Mouse (Mus musculus) left cerebral cortex, adult 11 months (tissue): ENCODE measurements at regions not wholly inside any gene's neighbourhood (a gene's known extent, or its start where the extent isn't known, plus 50 kb on each side); places are given as distances from the start of the nearest gene placed in this dataset.
A peak's percentile ranks its signal among the peaks of the same experiment; 100 is the strongest.

Source experiments
- DNase-seq: peaks from one replicate; pipeline ENCODE4 v3.0.0; 2022; ENCODE audit warnings: low spot score

- DNase-seq = no peak
These were observed 550.5 kb upstream of the Btbd3 start for GRCm38 (mm10) chr2:137705724-137706422.

DNA sequence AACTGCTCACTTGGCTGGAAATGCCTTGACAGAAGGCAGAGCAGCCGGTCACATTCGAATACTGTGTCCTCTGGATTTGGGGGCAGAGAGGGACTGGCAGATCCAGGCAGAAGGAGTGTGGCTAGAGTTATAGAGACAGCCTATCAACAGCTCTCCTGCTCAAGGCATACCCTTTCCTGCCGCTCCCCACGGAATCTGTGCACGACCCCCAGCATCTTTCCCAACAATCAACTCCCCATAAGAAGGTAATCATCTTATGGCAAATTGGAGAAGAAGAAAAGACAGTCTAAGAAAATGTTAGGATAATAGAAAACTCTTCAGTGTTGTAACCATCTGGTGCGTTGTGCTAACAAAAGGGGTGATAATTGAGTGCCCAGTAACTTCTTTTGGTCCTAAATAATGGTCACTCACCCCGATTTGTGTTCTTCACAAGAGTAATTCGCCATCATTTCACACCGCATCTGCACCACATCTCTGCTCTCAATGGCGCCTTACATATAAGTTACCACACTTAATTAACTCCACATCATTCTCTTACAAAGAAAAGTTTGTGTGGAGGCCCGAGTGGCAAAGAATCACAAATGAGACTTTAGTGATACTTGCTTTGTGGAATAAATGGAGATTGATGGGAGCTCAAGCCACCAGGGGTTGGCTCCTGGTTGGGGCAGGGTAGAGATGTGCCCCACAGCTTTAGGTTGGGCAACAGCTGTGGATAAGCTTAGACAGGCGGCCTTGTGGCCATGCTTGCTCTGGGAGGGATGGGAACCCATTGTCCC lies 551.2 kb upstream of the Btbd3 start:
- DNase-seq = no peak

DNA sequence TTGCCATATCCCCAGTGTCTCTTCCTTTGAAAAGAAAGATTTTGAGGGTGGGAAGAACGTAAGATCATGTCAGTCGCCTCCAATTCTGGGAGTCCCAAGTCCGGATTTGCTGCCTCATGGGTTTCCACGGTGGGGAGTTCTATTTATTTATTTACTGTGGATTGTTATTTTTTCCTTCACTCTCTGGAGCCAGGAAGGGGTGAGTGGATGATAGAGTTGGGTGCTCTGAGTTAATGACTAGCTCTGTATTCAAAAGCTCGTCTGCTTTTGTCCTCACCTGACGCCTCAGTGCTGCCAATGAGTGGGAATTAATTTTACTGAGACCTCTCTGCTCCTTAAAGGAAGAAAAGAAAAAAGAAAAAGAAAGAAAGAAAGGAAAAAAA lies 551.8 kb upstream of the Btbd3 start:
- DNase-seq = no peak

DNA sequence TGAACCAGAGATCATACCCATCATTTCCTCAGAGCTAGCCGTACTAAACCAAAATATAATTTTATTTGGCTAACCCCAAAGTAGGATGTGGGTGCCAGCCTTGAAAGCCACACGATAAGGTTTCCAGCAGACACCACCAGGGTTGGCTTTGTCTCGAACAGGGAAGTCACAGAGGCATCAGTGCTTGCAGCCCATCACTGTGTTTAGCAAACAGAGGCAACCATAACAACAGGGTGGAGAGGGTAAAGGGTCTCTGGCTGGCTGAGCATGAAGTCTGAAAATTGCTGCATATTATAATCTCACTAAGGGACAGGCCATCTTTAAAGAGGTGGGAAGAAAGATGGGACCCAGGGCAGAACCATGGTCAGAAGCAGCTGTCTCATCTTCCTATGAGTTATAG lies 552.3 kb upstream of the Btbd3 start:
- no peak for DNase-seq

- no peak for DNase-seq
These were observed 560.5 kb upstream of the Btbd3 start for GRCm38 (mm10) chr2:137695885-137696284.

- DNase-seq = no peak
These were observed 562.3 kb upstream of the Btbd3 start for GRCm38 (mm10) chr2:137694020-137694419.

GRCm38 (mm10) chr2:137687208-137687607 lies 569.2 kb upstream of the Btbd3 start:
- DNase-seq = no peak

GRCm38 (mm10) chr2:137686735-137687134 lies 569.6 kb upstream of the Btbd3 start:
- DNase-seq = no peak

DNA sequence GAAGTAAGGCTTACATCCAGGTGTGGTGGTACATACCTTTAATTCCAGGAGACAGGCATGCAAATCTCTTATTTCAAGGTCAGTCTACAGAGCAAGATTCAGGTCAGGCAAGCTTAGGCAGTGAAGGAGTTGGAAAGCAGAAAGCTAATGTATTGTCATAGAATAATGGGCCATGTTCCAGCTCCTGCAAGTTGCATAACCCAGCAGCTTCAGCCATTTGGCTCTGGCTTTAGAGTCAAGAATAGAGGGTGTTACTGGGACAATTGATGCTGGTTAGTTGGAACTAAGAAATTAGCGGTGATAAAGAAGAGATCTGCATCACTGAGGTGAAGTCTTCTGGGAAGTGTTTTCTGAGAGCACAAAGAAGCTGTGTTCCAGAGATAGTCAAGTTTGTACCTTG lies 565.3 kb upstream of the Jag1 start:
- DNase-seq = no peak

DNA sequence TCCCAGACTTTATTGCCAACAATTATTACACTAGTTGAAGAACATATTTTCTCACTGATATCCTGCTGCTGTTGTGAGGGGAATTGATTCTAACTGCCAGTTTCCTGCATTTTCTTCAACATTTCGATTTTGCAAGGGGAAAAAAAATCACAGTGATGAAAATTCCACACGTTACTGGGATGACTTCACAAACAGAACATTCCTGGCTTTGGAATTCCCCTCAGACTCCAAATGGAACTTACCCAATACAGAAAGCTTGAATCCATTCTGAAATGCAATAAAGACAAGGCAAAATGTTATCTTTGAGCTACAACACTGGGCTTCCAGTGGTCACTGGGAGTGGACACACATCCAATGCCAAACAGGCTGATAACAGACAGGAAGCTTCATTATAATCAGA lies 546.7 kb upstream of the Jag1 start:
- no peak for DNase-seq

GRCm38 (mm10) chr2:137662216-137662615 lies 545.8 kb upstream of the Jag1 start:
- no peak for DNase-seq

DNA sequence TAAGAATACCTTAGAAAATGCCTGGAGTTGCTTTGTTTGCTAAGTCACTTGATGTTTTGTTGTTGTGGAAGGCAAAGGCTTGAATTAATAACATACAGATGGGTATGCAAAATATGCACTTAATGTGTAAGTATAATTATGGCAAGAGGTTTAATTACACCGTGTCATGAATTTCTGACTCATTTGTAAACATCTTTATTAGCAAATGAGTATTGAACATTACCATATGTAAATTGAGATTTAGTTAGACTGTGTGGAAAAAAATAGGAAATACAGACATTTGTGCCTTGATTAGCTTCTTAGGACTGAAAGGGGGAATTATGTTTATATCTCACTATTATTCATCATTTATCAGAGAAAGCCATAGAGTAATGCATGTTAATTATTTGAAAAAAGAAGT lies 544.0 kb upstream of the Jag1 start:
- DNase-seq = no peak

DNA sequence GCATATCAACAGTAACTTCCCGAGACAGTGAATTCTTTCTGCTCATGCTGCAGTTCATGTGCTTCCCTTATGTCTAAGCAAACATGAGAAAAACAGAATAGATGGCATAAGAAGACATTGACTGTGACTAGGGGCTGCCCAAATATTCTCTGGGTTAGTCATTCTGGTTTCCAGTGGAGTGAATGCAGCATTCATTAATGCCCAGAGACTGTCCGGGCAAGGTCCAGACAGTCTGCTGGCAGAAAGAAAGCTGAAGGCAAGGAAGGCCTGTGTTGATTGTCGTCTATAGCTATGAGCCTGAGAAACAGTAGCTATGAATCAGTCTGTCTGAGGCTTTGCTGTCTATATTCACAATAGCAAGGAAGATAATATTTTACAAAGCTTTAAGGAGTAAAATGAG lies 537.9 kb upstream of the Jag1 start:
- DNase-seq = no peak

DNA sequence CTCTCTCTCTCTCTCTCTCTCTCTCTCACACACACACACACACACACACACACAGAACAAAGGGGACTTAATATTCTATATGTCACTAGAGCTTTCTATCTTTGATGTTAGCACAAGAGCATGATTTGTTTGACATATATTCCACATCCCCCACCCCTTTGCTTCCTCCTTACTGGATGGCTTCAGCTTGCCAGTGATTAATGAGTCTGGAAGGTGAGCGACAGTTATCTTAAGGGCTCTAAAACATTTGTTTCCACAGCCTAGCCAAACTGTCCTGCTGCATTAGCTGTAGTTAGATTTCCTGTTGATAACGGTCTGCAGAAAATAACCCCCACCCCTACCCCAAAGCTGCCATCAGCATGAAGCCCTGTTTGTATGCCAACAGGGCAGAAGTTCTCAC lies 527.7 kb upstream of the Jag1 start:
- no peak for DNase-seq

GRCm38 (mm10) chr2:137643269-137644055 lies 527.0 kb upstream of the Jag1 start:
- no peak for DNase-seq

DNA sequence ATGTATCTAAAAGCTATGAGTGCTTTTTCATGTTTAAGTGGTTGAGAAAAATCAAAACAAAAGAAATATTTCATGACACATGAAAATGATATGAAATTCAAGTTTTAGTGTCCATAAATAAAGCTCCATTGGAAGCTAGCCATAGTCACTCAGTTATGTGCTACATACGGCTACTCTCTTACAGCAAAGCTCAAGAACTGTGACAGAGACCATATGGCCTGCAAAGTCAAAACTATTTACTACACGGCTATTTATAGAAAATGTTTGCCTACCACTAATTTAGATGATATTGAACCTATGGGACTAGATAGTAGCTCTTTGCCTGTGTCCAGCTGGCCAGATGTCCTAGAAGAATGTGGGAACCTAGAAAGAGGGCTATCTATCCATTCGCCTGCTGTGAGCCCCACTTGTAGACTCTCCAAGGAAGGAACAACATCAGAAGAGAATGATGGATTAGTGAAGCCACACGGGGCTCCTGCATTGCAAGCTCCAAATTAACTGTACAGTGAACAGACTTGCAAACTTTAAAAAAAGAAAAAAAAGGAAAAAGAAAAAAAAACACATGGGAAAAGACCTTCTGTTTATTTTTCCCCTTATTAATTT lies 518.7 kb upstream of the Jag1 start:
- DNase-seq = no peak

- DNase-seq = peak; percentile 3
These were observed 500.2 kb upstream of the Jag1 start for GRCm38 (mm10) chr2:137616637-137617036.

GRCm38 (mm10) chr2:137613791-137614190 lies 497.3 kb upstream of the Jag1 start:
- no peak for DNase-seq

GRCm38 (mm10) chr2:137608506-137608905 lies 492.1 kb upstream of the Jag1 start:
- DNase-seq = no peak

GRCm38 (mm10) chr2:137598136-137598535 lies 481.7 kb upstream of the Jag1 start:
- DNase-seq = no peak

DNA sequence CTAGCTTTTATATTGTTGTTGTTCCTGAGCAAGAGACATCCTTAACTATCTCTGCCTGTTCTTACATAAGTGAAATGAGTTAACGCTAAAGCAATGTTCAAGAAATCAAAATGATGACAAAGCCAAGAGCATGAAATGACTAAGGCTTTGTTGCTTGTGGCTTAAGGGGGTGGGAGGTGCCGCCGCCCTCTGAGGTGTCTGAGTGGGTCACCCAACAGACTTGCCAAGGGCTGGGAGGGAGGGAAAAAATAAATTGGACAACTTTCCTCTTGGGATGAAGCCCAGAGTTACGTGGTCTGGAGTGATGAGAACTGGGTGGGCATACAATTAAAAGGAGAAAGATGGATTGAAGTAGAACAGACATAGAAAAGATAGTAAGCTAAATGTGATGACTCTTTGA lies 478.1 kb upstream of the Jag1 start:
- no peak for DNase-seq

DNA sequence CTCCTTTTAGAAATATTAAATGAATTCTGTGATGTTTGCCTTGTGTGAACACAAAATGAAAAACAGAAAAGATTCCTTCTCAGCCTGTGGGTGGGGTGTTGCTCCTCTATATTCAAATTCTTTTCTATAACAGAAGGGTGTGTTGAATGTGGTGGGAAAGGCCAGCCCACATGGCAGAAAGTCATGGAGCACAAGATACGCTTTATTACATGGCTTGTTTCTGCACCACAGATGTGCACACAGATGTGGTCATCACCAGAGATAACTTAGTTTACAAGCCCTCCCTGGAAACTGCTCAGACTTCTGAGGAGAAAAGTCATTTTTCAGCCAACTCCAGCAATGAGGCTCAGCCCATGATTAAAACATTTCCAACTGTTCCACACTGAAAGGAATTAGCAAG lies 475.1 kb upstream of the Jag1 start:
- DNase-seq = no peak

DNA sequence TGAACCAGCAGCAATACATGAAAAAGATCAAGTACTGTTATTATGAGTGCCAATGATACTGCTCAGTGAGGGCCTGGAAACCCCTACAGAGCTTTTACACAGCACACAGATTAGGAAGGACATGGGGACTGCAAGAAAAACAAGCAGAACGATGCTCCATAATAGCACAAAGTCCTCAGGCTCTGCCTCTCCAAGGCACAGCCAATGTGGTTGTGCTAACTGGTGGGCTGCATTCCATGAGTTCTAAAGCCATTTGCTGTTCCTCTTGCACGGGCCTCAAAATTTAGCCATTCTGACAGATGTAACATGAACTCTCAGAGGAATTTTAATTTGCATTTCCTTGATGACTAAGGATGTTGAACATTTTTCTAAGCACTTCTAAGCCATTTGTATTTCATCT lies 465.0 kb upstream of the Jag1 start:
- no peak for DNase-seq
